Mouse (Mus musculus) testis, adult 2 months (tissue): ENCODE data around the gene Dnajc1.

Experiments used
- CTCF ChIP-seq: fragments of 200-500 bp; IDR thresholded peaks from 2 replicates; pipeline ENCODE4 v1.5.1; 2012; ENCODE audit warnings: low read depth, mild to moderate bottlenecking, inconsistent platforms, low read length, moderate library complexity; ENCODE audit not compliant: control insufficient read depth, insufficient read depth, insufficient replicate concordance
- POLR2A ChIP-seq: fragments of 200-500 bp; IDR thresholded peaks from 2 replicates; pipeline ENCODE4 v1.6.1; 2012; ENCODE audit warnings: low read depth, mild to moderate bottlenecking, inconsistent platforms, low read length, moderate library complexity; ENCODE audit not compliant: control insufficient read depth

GRCm38 (mm10) chr2:18392331-18393021 lies at the start of gene Dnajc1:
- TF ChIP-seq CTCF (no peak), POLR2A (peak; percentile 91)
